Mouse (Mus musculus) CH12.LX (cell line): ENCODE results near the gene Sema4a. TPM values are rescaled to one million over a fixed set of nuclear protein-coding genes. Genes with fewer than 3 reads are reported as not detected.

Source experiments
- DNase-seq: peaks from one replicate; pipeline ENCODE4 v3.0.0-alpha.2; 2013; ENCODE audit errors: extremely low read depth
- H3K27ac ChIP-seq: 2 replicates; pipeline ENCODE4 v1.5.1; 2012; ENCODE audit warnings: low read depth, mild to moderate bottlenecking, control low read depth, moderate library complexity; ENCODE audit not compliant: insufficient read depth
- H3K27me3 ChIP-seq: replicated peaks from 2 replicates; pipeline ENCODE3; 2012; ENCODE audit warnings: inconsistent platforms
- H3K36me3 ChIP-seq, 2 experiments: replicated peaks in 1 of 2; 2 replicates each; pipeline versions ENCODE3 to v1.6.1; 2012; ENCODE audit warnings: inconsistent platforms in 1 of 2, low read length in 1 of 2, mild to moderate bottlenecking in 1 of 2, mixed read lengths in 1 of 2, moderate library complexity in 1 of 2; ENCODE audit not compliant: control insufficient read depth in 1 of 2, insufficient read depth in 1 of 2
- H3K4me1 ChIP-seq, 2 experiments: 2 replicates each; pipeline ENCODE4 v1.6.1; 2012; ENCODE audit warnings: inconsistent platforms in 1 of 2, moderate library complexity in 1 of 2; ENCODE audit not compliant: insufficient read depth in 2 of 2, control insufficient read depth in 1 of 2
- H3K4me2 ChIP-seq: 2 replicates; pipeline ENCODE4 v1.6.1; 2012; ENCODE audit warnings: low read depth, mild to moderate bottlenecking, control low read depth; ENCODE audit not compliant: poor library complexity, insufficient read depth, severe bottlenecking
- H3K4me3 ChIP-seq, 3 experiments: fragments of 150-350 bp in 1 of 3; sonication (generic) in 1 of 3; replicated peaks in 1 of 3; 2 replicates each; pipeline versions ENCODE3 to v1.5.1; 2011 to 2012; ENCODE audit warnings: low read depth in 2 of 3, low read length in 2 of 3, mild to moderate bottlenecking in 2 of 3, moderate library complexity in 2 of 3, control low read depth in 1 of 3, improper control_type of control experiment in 1 of 3, inconsistent platforms in 1 of 3, mixed read lengths in 1 of 3; ENCODE audit not compliant: poor library complexity in 1 of 3
- H3K79me2 ChIP-seq: replicated peaks from 2 replicates; pipeline ENCODE4 v1.6.1; 2012; ENCODE audit warnings: mild to moderate bottlenecking, moderate library complexity; ENCODE audit not compliant: control insufficient read depth, poor library complexity, insufficient read depth, severe bottlenecking; ENCODE audit errors: extremely low read depth
- H3K9ac ChIP-seq: 2 replicates; pipeline ENCODE4 v1.6.1; 2012; ENCODE audit warnings: low read depth, mild to moderate bottlenecking, control low read depth, moderate library complexity; ENCODE audit not compliant: insufficient read depth
- H3K9me3 ChIP-seq: replicated peaks from 2 replicates; pipeline ENCODE3; 2012; ENCODE audit warnings: low read length, inconsistent platforms, mixed read lengths
- BHLHE40 ChIP-seq: IDR thresholded peaks from 2 replicates; pipeline ENCODE4 v1.6.1; 2011; ENCODE audit warnings: mild to moderate bottlenecking, low read depth, low read length, improper control_type of control experiment
- CHD1 ChIP-seq: IDR thresholded peaks from 2 replicates; pipeline ENCODE4 v1.6.1; 2012; ENCODE audit warnings: low read depth, low read length, improper control_type of control experiment, inconsistent platforms
- CHD2 ChIP-seq: IDR thresholded peaks from 2 replicates; pipeline ENCODE4 v1.6.1; 2011; ENCODE audit warnings: low read length, improper control_type of control experiment
- CTCF ChIP-seq, 2 experiments: IDR thresholded peaks in 1 of 2; conservative IDR thresholded peaks in 1 of 2; 2 replicates each; pipeline ENCODE4 v1.5.1; 2011 to 2012; ENCODE audit warnings: low read depth in 2 of 2, low read length in 2 of 2, improper control_type of control experiment in 1 of 2, inconsistent platforms in 1 of 2, mild to moderate bottlenecking in 1 of 2, moderate library complexity in 1 of 2
- E2F4 ChIP-seq: IDR thresholded peaks from 2 replicates; pipeline ENCODE4 v1.6.1; 2011; ENCODE audit warnings: low read depth, low read length, improper control_type of control experiment; ENCODE audit not compliant: insufficient replicate concordance
- ELF1 ChIP-seq: IDR thresholded peaks from 2 replicates; pipeline ENCODE4 v1.6.1; 2014; ENCODE audit warnings: low read depth, mild to moderate bottlenecking, inconsistent platforms, low read length, improper control_type of control experiment
- EP300 ChIP-seq: IDR thresholded peaks from 2 replicates; pipeline ENCODE4 v1.6.1; 2011; ENCODE audit warnings: low read length, improper control_type of control experiment
- ETS1 ChIP-seq: conservative IDR thresholded peaks from 2 replicates; pipeline ENCODE4 v1.6.1; 2012; ENCODE audit warnings: low read depth, mild to moderate bottlenecking, inconsistent platforms, low read length, improper control_type of control experiment, moderate library complexity
- GABPA ChIP-seq: IDR thresholded peaks from 2 replicates; pipeline ENCODE4 v1.6.1; 2012; ENCODE audit warnings: low read depth, low read length, improper control_type of control experiment, inconsistent platforms; ENCODE audit not compliant: insufficient replicate concordance
- HCFC1 ChIP-seq: IDR thresholded peaks from 2 replicates; pipeline ENCODE4 v1.6.1; 2012; ENCODE audit warnings: low read depth, mild to moderate bottlenecking, inconsistent platforms, low read length, improper control_type of control experiment
- IRF4 ChIP-seq: IDR thresholded peaks from 2 replicates; pipeline ENCODE4 v1.6.1; 2014; ENCODE audit warnings: low read depth, mild to moderate bottlenecking, inconsistent platforms, low read length, improper control_type of control experiment
- JUN ChIP-seq: IDR thresholded peaks from 2 replicates; pipeline ENCODE4 v1.6.1; 2011; ENCODE audit warnings: low read depth, mild to moderate bottlenecking, low read length, improper control_type of control experiment, moderate library complexity; ENCODE audit not compliant: insufficient read depth
- JUND ChIP-seq: conservative IDR thresholded peaks from 2 replicates; pipeline ENCODE4 v1.6.1; 2011; ENCODE audit warnings: low read depth, low read length, improper control_type of control experiment
- KAT2A ChIP-seq: IDR thresholded peaks from 2 replicates; pipeline ENCODE4 v1.6.1; 2012; ENCODE audit warnings: low read length, improper control_type of control experiment, inconsistent platforms; ENCODE audit not compliant: insufficient replicate concordance
- MAFK ChIP-seq: IDR thresholded peaks from 2 replicates; pipeline ENCODE4 v1.6.1; 2011; ENCODE audit warnings: low read length, improper control_type of control experiment; ENCODE audit not compliant: insufficient replicate concordance
- MAX ChIP-seq: IDR thresholded peaks from 2 replicates; pipeline ENCODE4 v1.6.1; 2011; ENCODE audit warnings: low read length, improper control_type of control experiment
- MAZ ChIP-seq: IDR thresholded peaks from 2 replicates; pipeline ENCODE4 v1.6.1; 2012; ENCODE audit warnings: low read depth, mild to moderate bottlenecking, inconsistent platforms, low read length, improper control_type of control experiment, moderate library complexity
- MEF2A ChIP-seq: IDR thresholded peaks from 2 replicates; pipeline ENCODE4 v1.6.1; 2014; ENCODE audit warnings: low read depth, mild to moderate bottlenecking, inconsistent platforms, low read length, improper control_type of control experiment, borderline replicate concordance
- MXI1 ChIP-seq: IDR thresholded peaks from 2 replicates; pipeline ENCODE4 v1.6.1; 2011; ENCODE audit warnings: mild to moderate bottlenecking, low read depth, low read length, improper control_type of control experiment
- MYC ChIP-seq: IDR thresholded peaks from 2 replicates; pipeline ENCODE4 v1.6.1; 2011; ENCODE audit warnings: low read depth, mild to moderate bottlenecking, improper control_type of control experiment, low read length
- NELFE ChIP-seq: IDR thresholded peaks from 2 replicates; pipeline ENCODE4 v1.6.1; 2011; ENCODE audit warnings: low read depth, low read length, improper control_type of control experiment
- NRF1 ChIP-seq: IDR thresholded peaks from 2 replicates; pipeline ENCODE4 v1.6.1; 2014; ENCODE audit warnings: low read depth, mild to moderate bottlenecking, inconsistent platforms, low read length, improper control_type of control experiment, moderate library complexity
- PAX5 ChIP-seq: IDR thresholded peaks from 2 replicates; pipeline ENCODE4 v1.6.1; 2012; ENCODE audit warnings: low read length, inconsistent platforms, mixed read lengths
- POLR2A ChIP-seq: IDR thresholded peaks from 2 replicates; pipeline ENCODE4 v1.6.1; 2011; ENCODE audit warnings: low read depth, mild to moderate bottlenecking, improper control_type of control experiment, low read length
- POLR2AphosphoS2 ChIP-seq: IDR thresholded peaks from 2 replicates; pipeline ENCODE4 v1.6.1; 2011; ENCODE audit warnings: low read depth, low read length, improper control_type of control experiment
- RAD21 ChIP-seq: IDR thresholded peaks from 2 replicates; pipeline ENCODE4 v1.6.1; 2011; ENCODE audit warnings: low read depth, mild to moderate bottlenecking, low read length, improper control_type of control experiment, moderate library complexity
- RCOR1 ChIP-seq: conservative IDR thresholded peaks from 2 replicates; pipeline ENCODE4 v1.6.1; 2012; ENCODE audit warnings: low read depth, mild to moderate bottlenecking, inconsistent platforms, low read length, improper control_type of control experiment
- SIN3A ChIP-seq: IDR thresholded peaks from 2 replicates; pipeline ENCODE4 v1.6.1; 2012; ENCODE audit warnings: low read length, improper control_type of control experiment, inconsistent platforms
- SMC3 ChIP-seq: IDR thresholded peaks from 2 replicates; pipeline ENCODE4 v1.6.1; 2011; ENCODE audit warnings: low read depth, low read length, improper control_type of control experiment
- TBP ChIP-seq: conservative IDR thresholded peaks from 2 replicates; pipeline ENCODE4 v1.6.1; 2011; ENCODE audit warnings: low read depth, low read length, improper control_type of control experiment
- TCF12 ChIP-seq: IDR thresholded peaks from 2 replicates; pipeline ENCODE4 v1.6.1; 2014; ENCODE audit warnings: low read depth, mild to moderate bottlenecking, inconsistent platforms, low read length, improper control_type of control experiment
- UBTF ChIP-seq: IDR thresholded peaks from 2 replicates; pipeline ENCODE4 v1.6.1; 2012; ENCODE audit warnings: low read depth, mild to moderate bottlenecking, inconsistent platforms, low read length, improper control_type of control experiment, moderate library complexity
- USF1 ChIP-seq: IDR thresholded peaks from 2 replicates; pipeline ENCODE4 v1.6.1; 2014; ENCODE audit warnings: low read depth, mild to moderate bottlenecking, inconsistent platforms, low read length, improper control_type of control experiment
- USF2 ChIP-seq: conservative IDR thresholded peaks from 2 replicates; pipeline ENCODE4 v1.6.1; 2011; ENCODE audit warnings: low read depth, low read length, improper control_type of control experiment
- ZC3H11A ChIP-seq: IDR thresholded peaks from 2 replicates; pipeline ENCODE4 v1.6.1; 2012; ENCODE audit warnings: low read depth, mild to moderate bottlenecking, inconsistent platforms, low read length, improper control_type of control experiment
- ZKSCAN1 ChIP-seq: IDR thresholded peaks from 2 replicates; pipeline ENCODE4 v1.6.1; 2012; ENCODE audit warnings: low read depth, inconsistent platforms, low read length, improper control_type of control experiment, borderline replicate concordance
- ZMIZ1 ChIP-seq: IDR thresholded peaks from 2 replicates; pipeline ENCODE4 v1.6.1; 2012; ENCODE audit warnings: low read depth, mild to moderate bottlenecking, inconsistent platforms, low read length, improper control_type of control experiment
- ZNF384 ChIP-seq: IDR thresholded peaks from 2 replicates; pipeline ENCODE4 v1.6.1; 2012; ENCODE audit warnings: low read depth, low read length, improper control_type of control experiment, inconsistent platforms
- dilution Hi-C: fragments of 300-500 bp; cut with MboI; formaldehyde crosslinking; loops from 2 replicates; pipeline ENCODE4 v1.14.3; 2020; ENCODE audit warnings: low sequenced_read_pairs; ENCODE audit not compliant: extremely low pct_unique_long_range_greater_than_20kb, extremely low pct_ligation_motif_present
- in situ Hi-C: fragments of 300-500 bp; cut with MboI; formaldehyde crosslinking; loops from 3 replicates; pipeline ENCODE4 v1.14.3; 2019; ENCODE audit warnings: low sequenced_read_pairs, low pct_ligation_motif_present, low pct_unique_long_range_greater_than_20kb, mixed read lengths
- polyA plus RNA-seq: library from polyadenylated mRNA; unstranded; fragments of >175 nt; gene quantifications from 2 replicates; pipeline ENCODE4 v1.2.1, GENCODE M21; 2012; ENCODE audit warnings: low read depth; ENCODE audit not compliant: insufficient read length
- total RNA-seq, 2 experiments: library from RNA; depleted of rRNA; stranded (reverse); fragments of 300-350 nt in 1 of 2; fragments of >200 nt in 1 of 2; gene quantifications; 2 replicates each; pipeline ENCODE4 v1.2.3; 2012 to 2014

Sema4a gene
- total and polyA plus RNA-seq, 3 experiments: 3.5 to 7.1 (median 4.7) TPM

DNA sequence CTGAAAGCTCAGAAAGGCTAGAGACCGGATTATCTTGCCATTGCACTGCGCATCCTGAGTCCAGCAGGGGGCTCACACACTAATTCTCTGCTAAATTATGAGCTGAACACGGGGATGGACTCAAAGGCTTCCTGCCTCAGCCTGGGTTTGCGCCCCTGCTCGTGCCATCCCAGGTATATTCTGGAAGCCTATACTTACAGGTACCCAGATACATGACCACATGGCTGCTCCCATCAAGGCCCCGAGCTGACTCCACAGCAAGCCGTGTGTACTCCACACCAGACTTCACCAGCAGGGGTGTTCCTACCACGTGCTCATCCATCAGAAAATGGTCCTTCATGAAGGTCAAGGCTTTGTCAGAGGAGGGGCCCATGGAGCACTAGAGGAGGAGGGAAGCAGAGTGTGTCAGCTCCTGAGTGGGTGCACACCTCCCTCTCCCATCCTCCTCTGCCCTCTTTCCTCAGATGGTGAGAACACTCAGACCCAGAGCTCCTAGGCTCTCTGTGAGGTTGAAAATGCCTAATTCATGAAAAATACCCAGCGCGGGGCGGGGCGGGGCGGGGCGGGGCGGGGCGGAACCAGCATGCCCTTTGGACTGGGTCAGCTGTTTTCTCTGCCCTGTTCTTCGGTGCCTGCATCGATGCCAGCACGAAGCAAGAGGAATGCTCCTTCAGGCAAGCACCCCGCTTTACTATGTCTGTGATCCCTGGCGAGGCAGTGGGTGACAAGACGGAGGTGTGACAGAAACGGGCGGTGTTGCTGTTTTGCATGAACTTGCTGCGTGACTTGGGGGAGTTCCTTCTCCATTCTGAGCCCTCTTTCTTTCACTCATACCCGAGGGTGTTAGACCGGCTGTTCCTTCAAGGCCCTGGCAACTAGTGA is 20.2 kb downstream of the Sema4a start:
- Histone ChIP-seq H3K9ac (peak overlapping the region; percentile 39; the same call in 1 of the 2 replicates), H3K4me2 (peak overlapping the region; percentile 99), H3K4me3 (peak overlapping the region; percentile 50 to 56 (median 53)), H3K4me1 (peaks cover 0 to 23% of the 10 kb centered on the region in 2 experiments; a peak in 2 of 4 replicates), H3K27me3 (no peaks in the 10 kb centered on the region)
- dilution Hi-C loops: no loop called here
- in situ Hi-C loops: no loop called here
- TF ChIP-seq HCFC1 (0 out of 2 replicates have a peak, but pooled peaks have one; percentile 35), TCF12 (0 out of 2 replicates have a peak, but pooled peaks have one; percentile 21), E2F4 (no peak), CHD1 (no peak), MXI1 (peak; percentile 95), SIN3A (peak; percentile 50), MAFK (no peak), ZKSCAN1 (no peak), MEF2A (no peak), RAD21 (peak; percentile 55), GABPA (no peak), NELFE (no peak), NRF1 (no peak), UBTF (no peak), ELF1 (peak; percentile 51; the same call in 1 of the 2 replicates), BHLHE40 (peak; percentile 73), CHD2 (no peak), POLR2AphosphoS2 (no peak), CTCF (conservative IDR thresholded peaks at IDR 0.05 in 1 of 2, IDR thresholded peaks at IDR 0.05 in 1 of 2; ENCODE audit: low read depth in 2 of 2, low read length in 2 of 2) (peak; percentile 54 to 87), POLR2A (peak; percentile 78), PAX5 (no peak), JUND (no peak), KAT2A (0 out of 2 replicates have a peak, but pooled peaks have one; percentile 46), SMC3 (peak; percentile 90), IRF4 (no peak), EP300 (no peak), MYC (peak; percentile 96), USF1 (peak; percentile 40), ZNF384 (no peak), MAZ (no peak; the same call in 1 of the 2 replicates), TBP (0 out of 2 replicates have a peak, but pooled peaks have one; percentile 6), JUN (no peak), RCOR1 (peak; percentile 46), ETS1 (no peak; the same call in 1 of the 2 replicates), ZC3H11A (peak; percentile 34; the same call in 1 of the 2 replicates), USF2 (peak; percentile 34; the same call in 1 of the 2 replicates), ZMIZ1 (no peak), MAX (peak; percentile 96)
- TF ChIP-seq, all 38 proteins: peak for 18
- Histone ChIP-seq H3K27ac (no peak overlapping the region), H3K36me3 (peaks cover 0 to 28% of the 10 kb centered on the region in 2 experiments), H3K9me3 (no peaks in the 10 kb centered on the region), H3K79me2 (no peaks in the 10 kb centered on the region)
- peak; percentile 76 for DNase-seq
